Mouse (Mus musculus): ENCODE data around the gene Tra2a.

Gene Tra2a

DNA sequence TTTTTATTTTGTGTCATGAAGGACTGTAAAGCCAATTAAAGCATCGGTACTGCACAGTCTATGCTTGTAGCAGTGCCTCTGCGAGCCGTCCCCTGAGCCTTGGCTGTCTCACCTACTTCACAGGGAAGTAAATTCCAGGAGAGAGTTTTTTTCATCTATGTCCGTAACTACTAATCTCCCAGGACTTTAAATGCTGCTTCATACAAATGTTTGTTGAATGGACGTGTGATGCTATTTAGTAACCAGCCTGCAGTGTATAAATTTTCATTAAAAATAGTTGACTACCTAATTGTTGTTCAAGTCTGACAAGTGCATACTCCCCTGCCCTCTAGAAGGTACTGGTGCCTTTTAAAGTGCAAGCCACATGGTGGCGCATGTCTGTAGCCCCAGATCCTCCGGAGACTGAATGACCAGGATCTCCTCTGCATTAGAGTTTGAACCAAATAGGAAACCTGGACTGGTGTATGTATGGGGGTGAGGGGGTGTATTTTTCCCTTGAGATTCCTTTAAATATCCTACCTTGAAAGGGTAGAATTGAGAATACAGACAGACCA is 35.6 kb downstream of the Tra2a start:
- DNase-seq, result no peak

DNA sequence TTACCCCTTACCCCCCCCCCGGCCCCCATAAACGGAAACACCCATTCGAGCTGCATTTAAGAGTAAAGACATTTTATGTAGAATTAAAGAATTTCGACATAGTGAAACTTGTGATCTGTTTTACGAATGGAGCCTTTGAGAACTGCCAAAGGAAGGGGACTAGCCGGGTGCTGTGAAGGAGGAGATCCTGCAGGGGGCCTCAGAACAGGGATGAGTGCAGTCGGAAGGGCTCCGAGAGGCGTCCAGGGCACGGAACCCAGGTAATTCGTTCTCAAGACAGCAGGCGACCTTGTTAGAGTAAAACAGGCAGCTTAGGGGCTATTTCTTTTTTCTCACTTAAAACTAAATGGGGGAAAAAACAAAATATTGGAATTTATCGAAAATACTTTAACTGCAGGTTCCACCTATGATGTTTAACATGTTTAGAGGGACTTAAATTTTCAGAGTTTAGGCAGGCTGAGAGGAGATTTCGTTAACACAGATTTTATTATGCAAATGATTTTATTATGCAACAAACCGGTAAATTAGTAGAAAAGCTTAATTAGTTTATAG is 36.6 kb downstream of the Tra2a start:
- no peak for DNase-seq

DNA sequence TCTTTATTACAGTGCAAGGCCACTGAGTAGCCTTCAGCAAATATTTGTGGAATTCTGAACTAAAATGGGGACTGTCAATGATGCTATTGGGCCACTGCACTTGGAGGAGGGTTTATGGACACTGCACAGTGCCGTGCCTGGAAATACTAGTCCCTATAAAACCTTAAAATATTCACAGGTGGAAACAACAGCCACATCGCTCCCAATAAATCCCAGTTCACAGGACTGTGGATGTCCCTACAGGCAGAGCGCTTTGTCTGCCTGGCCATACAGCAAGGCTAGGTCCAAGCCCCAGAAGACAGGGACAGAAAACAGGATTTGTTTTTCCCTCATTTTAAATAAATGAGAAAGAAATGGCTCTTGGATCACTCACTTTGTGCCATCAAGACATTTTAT is 38.1 kb downstream of the Tra2a start:
- no peak for DNase-seq

DNA sequence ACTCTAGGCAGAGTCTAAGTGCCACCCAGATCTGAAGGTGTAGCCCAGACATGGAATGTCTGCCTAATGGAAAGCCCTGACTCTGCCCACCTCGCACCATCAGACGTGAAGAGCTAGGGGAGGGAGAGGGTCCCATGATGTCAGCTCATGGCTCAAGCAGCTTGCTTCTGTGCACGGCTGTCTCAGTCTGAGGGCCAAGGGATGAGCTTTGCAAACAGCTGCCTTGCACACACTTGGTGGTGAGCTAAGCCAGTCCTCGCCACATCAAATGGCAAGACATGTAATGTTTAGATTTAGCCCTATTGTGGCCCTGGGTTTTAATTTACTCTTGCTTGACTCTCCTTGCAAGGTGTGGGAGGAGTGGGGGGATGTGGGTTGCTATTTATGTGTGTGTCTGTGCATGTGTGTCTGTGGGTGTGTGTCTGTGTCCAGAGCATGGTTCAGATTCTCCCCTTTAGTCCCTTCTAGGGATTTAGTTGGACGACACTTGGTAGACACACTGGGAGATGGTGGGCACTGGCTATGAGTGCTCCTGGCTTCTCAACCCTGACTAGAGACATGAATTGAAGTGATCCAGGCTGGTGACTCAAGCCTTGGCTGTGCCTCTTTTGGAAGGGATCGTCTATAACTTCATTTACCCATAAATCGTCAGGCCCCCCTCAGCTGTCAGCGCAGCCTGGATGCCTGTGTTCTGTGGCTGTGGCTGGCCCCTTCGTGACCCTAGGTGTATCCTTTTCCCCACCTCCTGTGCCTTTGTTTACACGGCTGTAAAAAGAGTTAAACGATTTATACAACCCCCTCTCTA is 38.7 kb downstream of the Tra2a start:
- no peak for DNase-seq

DNA sequence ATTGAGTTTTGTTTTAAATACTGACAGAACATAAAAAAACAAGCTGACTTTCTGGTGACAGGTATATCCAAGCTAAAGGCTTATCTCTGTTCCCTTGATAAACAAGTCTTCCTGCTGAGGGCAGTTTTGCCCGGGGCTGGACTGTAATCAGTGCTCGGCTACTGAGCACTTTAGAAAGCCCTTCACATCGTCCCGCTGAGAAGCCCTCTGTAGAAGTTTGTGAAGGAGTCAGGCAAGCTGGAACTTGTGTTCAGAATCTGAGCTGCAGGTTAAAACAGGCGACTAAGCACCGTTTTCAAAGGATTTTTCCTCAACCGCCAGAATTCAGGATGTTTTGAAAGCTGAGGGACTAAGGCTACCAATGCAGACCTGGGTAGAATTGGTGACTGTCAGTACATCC is 41.9 kb downstream of the Tra2a start:
- no peak for DNase-seq

DNA sequence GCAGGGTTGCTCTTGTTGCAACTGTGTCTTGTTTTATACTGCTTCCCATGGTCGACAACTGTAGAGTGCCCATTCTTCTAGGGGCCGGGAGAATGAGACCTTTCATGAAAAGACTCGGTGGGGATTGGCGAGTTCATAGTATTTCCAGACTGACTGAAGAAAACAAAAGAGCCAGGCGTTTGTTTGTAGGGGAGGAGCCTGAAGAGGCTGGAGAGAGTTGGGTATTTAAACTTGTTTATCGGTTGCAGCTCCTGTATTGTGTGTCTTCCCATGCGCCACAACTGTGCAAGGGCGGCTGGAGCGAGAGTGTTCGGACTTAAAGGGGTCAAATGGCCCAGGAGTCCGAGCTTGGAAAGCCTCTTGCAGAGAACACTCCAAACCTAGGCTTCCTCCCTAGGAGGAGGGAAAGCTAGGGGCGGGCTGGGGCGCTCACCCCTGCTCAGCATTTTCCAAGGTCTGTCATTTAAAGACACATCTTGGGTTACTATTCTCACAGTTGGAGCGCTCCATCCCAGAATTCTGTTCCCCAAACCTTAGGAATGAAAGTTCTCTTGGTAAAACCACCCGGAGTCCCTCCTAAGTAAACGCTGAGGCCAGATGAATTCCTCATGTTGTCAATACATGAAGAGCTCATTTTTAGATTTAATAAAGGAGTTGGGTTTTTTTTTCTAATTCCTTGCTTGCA is 43.8 kb downstream of the Tra2a start:
- no peak for DNase-seq

DNA sequence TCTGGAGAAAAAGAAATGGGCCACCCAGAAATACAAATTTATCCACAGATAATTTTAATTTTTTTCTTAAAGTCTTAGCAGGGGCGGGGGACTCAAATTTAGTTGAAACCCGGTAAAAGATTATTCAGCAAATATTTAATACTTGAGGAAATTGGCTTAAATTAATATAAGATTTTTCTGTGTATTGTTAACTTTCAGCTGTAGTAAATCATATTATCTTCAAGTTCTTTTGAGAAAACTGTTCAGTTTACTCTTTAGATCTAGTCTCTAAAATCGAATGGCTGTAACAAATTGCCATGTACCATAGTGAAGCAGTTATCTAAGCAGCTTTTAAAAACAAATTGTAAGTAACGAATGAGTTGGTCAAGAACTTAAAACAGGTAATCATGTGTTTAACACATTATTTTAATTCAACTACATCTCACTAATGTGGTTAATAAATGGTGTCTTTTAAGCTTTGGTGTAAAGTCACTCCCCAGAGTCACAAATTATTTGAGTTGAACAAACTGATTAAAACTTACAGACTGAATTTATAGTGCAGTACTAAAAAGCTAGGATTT is 44.8 kb downstream of the Tra2a start:
- DNase-seq, result no peak

DNA sequence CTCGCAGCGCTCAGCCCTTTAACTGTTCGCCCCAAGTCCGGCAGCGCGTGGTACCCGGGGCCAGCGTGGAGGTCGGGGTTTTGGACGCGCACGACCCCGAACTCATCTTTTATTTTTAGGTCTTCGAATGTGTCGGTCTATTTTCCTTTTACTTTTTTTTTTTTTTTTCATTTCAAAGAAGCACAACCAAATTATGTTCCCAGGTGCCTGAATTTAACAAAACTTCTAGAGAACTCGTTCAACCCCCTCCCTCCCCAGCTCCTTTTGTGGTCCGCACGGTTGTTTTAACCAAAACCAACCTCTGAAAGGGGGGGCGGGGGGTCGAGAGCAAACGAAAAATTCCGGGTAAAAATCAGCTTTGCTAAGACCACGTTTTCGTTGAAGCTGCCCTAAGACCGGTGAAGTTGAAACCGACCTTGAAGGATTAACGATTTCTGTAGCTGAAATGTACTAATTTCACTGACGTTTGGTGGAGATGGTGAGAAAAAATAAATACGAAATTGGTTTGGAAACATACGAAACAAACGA is 45.5 kb downstream of the Tra2a start:
- no peak for DNase-seq

DNA sequence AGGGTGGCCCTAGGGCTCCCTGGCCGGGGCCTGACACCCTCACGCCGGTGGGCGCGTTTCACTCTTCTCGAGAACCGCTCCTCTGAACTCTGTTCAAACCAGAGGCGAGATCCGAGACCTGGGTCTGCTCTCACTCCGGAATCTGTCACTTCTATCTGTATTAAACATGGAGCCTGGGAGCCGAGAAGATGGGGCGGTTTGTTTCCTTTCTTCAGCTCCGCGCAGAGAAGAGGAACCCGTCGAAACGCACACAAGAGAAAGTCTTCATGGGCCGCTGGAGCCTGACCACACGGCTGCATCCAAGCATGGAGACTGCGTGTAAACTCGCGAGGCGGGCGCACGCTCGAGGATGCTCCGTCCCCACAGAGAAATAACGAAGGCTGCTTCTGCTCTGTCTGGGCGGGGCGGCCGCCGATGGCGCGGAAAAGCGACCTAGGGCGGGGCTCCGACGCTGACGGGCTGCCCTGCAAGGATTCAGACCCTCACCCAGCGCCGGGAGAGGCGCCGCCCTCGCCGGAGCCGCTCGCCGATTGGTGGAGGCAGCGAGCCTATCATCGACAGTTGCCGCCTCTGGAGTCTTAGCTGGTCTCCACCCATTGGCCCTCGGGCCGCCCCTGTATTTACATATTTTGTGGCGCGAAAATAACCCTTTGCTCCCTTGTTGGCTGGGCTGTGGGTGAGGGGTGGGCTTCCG is 46.1 kb downstream of the Tra2a start:
- no peak for DNase-seq

DNA sequence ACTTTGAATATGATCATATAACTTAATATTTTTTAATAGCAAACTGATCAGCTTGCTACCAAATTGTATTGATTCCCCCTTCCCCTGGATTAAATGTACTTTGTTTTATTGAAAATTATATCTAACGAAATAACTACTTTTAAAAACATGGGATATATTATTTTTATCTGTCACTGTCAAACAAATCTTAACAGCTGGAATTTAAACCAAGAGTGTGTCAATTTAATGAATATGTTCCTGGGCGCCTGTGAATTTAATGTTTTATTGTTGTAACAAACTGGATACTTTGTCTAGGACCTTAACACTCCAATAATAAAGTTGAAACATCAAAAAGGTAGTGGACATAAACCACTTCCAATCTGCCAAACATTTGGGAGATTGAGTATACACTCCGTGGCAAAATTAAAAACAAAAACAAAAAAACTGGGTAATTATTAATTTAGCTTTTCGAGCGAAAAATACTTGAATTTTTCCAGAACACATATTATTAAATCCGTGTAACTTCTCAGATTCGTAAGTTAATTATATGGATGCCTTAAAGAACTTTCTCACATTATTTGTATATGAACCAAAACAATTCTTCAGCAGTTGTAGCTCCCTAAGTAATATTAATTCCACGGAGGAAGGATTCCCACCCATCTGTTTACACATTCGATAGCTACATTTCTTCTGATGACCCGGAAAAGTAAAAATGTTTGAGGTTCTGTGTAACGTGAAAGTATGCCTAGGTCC is 46.9 kb downstream of the Tra2a start:
- no peak for DNase-seq

DNA sequence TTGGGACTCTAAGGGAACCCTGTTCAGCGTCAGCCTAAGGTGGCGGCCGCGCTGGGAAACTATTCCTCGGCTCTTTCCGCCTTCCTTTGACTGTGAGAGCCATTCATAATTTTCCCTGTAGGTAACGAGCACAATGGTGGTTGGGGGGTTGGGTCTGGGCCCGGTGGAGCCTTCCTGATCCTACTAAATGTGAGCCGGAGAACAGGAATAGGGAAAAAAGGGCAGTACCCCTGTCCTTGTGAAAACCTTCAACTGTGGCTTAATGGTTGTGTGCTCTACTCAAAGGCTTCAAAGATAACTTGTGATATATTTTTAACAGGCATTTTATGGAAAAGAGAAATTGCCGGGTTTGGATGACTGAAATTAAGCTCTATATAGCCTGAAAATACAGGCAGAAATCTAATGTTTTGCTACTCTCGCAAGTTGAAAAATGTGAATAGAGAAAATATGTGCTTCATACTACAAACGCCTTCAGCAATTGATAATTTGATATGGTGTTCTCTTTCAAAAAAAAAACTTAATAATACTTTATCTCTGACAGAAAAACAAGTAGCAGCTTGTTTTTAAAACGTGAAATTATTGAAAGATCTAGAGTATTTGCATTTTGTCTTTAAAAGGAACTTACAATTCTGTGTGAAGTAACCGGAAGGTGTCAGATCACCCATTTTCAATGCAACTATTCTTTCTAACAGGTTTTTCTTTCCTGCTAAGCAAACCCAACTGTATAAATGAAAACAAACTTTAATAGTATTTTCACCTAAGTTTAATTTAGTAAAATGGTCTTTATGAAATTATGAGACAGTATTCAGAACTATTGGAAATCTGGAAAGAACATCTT is 47.9 kb downstream of the Tra2a start:
- no peak for DNase-seq

DNA sequence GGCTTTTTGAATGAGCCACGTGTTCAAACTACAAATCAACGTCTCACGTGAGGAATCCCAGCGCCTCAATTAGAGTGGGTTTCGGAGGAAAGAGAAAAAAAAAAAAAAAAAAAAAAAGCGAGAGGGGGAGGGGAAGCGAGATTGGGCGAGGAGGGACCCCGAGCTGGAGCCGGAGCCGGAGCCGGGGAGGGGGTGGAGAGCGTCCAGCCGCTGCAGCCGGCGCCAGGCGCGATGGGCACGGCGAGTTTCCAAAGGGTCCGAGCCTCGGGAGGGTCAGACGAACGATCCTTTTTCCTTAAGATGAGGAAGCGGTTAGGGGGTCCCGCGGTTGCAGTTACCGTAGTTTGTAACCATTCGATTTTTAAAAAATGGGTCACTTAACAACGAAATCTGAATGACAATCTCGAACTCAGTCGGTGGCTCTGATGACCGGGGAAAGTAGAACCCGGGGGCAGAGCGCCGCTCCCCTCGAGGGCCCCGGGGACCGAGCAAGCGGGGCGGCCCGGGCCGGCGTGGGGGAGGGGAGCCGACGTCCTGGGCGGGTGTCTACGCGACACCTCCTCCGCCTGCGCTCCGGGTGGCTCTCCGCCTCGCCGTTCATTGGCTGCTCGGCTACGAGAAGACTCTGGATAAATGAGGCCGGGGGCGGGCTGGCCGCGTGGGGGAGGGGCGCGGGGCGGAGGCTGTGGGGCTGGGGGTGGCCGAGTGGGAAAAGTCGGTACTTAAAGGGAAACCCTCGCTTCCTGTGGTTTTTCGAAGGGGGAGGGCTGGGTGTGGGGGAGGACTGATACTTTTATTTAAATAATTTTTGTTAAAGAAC is 48.7 kb downstream of the Tra2a start, which contains the start of gene Igf2bp3:
Gene Igf2bp3 (minus strand): TSS at position 30 of the 820 bp plus-strand sequence.
- no peak for DNase-seq

DNA sequence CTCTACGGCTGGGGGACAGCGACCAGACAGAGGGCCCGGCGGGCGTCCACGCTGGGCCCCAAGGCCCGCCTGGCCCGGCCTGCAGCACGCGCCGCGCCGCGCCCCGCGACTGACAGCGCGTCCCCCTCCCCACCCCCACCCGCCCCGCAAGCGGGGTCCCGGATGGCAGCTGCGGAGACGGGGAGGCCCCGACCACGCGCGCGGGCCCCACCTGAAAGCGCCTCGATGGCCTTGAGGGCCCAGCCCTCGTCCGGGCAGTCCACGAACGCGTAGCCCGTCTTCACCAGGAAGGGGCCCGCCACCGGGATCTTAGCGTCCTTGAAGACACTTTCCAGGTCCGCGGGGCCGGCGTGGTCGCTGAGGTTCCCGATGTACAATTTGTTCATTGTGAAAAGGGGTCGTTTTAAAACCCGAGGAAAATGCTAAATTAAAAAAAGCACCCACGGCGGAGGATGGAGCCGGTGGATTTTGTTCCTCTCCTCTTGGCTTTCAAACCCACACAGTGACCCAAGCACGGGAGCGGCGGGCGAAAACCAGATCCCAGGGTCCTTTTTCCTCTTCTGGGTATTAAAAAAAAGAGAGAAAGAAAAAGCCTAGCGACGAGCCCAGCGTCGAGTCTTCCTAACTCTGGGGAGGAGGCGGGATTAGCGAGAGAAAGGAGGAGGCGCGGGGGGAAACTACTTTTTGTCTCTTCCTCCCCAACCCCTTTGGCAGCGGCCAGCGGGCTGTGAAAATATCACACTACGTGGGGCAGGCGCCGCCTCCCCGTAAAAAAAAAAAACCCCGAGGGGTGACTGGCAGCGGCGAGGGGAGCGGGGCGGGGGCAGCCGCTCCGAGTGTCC is 49.5 kb downstream of the Tra2a start:
- DNase-seq, result no peak

DNA sequence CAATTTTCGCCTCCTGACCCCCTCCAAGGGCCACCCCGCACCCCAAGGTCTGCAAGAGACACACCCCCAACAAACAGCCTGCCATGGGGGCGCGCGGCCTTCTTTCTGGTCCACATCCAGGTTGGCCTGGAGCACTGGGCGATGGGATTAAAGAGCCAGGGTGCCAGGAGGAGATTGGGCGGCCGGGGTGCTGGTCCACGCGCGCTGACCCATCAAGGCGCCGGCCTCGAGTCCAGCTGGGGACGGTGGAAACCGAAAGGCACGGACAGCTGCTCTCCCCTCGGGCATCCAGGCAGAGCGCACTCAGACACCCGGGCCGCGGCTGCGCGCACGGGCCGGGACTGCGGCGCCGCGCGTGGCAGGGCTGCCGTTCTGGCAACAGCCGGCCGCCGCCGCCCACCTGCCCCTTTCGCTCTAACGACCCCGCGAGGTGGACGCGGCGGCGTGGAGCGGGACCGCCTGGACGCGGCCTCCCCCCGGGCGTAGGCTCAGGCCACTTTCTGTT is 50.2 kb downstream of the Tra2a start:
- DNase-seq, result no peak

DNA sequence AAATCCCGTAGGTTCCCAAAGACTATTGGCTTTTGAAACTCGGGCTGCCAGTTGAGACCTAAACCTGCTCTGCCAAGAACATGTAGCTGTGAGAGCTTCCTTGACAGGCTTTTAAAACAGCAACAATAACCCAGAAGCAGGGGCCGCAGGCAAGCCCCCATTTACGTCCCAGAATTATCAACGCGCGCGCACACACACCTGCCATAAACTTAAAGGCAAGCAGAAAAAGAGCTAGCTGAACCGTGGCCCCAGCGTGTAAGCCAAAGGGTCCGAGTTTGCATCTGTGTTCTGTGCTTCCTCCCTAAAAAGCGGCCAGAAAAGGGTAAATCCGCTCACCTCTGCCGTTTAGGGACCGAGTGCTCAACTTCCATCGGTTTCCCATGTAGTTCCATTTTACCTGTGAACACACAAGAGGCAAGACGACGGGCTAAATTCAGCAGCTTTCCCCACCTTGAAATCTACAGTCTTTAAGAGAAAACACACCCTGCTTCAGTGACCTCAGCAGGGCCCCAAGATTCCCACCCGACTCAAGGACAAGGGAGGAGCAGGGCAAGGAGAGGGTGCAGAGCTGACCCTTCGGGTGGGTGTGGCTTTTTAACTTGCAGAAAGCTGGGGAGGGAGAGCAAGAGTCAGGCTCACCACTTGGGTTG is 50.8 kb downstream of the Tra2a start:
- no peak for DNase-seq

DNA sequence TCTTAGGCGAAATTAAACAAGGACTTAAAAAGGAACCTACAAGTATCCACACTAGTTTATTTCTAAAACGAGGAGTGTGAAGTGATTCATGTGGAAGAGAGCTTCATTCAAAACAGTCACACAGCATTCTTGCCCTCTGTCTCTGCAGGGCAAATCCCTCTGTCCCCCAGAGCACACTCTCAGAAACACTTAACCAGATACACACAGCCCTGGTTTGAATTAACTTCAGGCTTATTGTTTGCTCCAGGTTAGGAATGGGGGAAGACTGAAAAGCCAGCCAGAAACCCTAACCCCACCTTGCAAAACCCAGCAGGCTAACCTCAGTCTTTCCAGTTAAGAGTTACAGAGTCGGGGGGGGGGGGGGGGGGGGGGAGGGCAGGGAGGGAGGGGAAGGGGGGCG is 51.7 kb downstream of the Tra2a start:
- DNase-seq, result no peak

DNA sequence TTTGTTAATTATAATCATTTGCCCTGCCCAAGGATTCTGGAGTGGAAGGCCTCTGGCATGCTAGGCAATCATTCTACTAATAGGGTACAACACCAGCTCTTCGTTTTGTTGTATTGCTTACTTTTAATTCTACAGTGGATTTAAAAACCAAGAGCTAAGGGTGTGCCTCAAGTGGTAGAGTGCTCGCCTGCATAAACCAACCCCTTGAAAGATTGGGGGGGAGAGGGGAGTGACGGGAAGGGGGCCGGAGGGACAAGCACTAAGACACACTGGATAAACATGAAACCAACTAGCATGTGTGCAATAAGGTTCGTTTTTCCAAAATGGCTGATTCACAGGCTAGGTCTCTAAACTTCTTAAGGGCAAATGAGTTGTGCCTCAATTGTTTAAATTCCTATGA is 52.2 kb downstream of the Tra2a start:
- DNase-seq, result no peak

Measured in kidney, adult 11 months (tissue).